Mouse (Mus musculus): ENCODE measurements around the gene Apoa2. TPM values are rescaled to one million over a fixed set of nuclear protein-coding genes. Genes with fewer than 3 reads are reported as not detected.

Gene Apoa2
- 1.6 and 1.9 TPM in 2 replicates for polyA plus RNA-seq (2014; fragmentation: Nextera tagmentation; extraction: Ambion mirVana)

GRCm38 (mm10) chr1:171224857-171225256 is at the start of gene Apoa2:
Gene Apoa2, plus strand, starts transcription at chr1:171225054.
- Histone ChIP-seq H3K27ac (ENCODE audit: low read depth, low read length) (no peak within 1 kb of the TSS), H3K9ac (ENCODE audit: low read length) (no peak within 1 kb of the TSS), H3K27me3 (ENCODE audit: control insufficient read depth, insufficient read depth, low read length) (no peaks in the 10 kb centered on the region), H3K36me3 (ENCODE audit: control insufficient read depth, insufficient read depth, low read length) (no peaks in the 10 kb centered on the region), H3K4me2 (ENCODE audit: low read depth, low read length, severe bottlenecking) (no peak within 1 kb of the TSS), H3K4me1 (replicated peaks; ENCODE audit: control insufficient read depth, insufficient read depth, low read length) (peaks cover 2% of the 10 kb centered on the region; the same call in 1 of the 2 replicates), H3K9me3 (ENCODE audit: control insufficient read depth, low read length) (no peaks in the 10 kb centered on the region), H3K4me3 (ENCODE audit: low read depth, low read length) (no peak within 1 kb of the TSS)
- WGBS = 77% methylated on average over 5 of the region's 5 CpGs
- DNase-seq (ENCODE audit: low spot score) (no peak), ATAC-seq (replicated peaks; ENCODE audit: low FRiP score) (no peak)

- H3K4me2 ChIP-seq (ENCODE audit: low read depth, low read length, severe bottlenecking) = no peak overlapping the region
- H3K36me3 ChIP-seq (ENCODE audit: control insufficient read depth, insufficient read depth, low read length) = no peaks in the 10 kb centered on the region
Observed at GRCm38 (mm10) chr1:171179487-171180171, 45.2 kb upstream of the Apoa2 start.

GRCm38 (mm10) chr1:171183025-171183424 is 41.8 kb upstream of the Apoa2 start:
- H3K4me2 ChIP-seq (ENCODE audit: low read depth, low read length, severe bottlenecking) = no peak overlapping the region
- no peak overlapping the region for H3K9ac ChIP-seq (ENCODE audit: low read length)
- H3K4me1 ChIP-seq (replicated peaks; ENCODE audit: control insufficient read depth, insufficient read depth, low read length) = no peaks in the 10 kb centered on the region
- H3K27me3 ChIP-seq (ENCODE audit: control insufficient read depth, insufficient read depth, low read length) = no peaks in the 10 kb centered on the region
- ATAC-seq (replicated peaks; ENCODE audit: low FRiP score) (no peak), DNase-seq (ENCODE audit: low spot score) (no peak)
- no peaks in the 10 kb centered on the region for H3K9me3 ChIP-seq (ENCODE audit: control insufficient read depth, low read length)
- WGBS = 90% methylated on average over 3 of the region's 3 CpGs
- H3K27ac ChIP-seq (ENCODE audit: low read depth, low read length) = no peak overlapping the region
- no peaks in the 10 kb centered on the region for H3K36me3 ChIP-seq (ENCODE audit: control insufficient read depth, insufficient read depth, low read length)
- H3K4me3 ChIP-seq (ENCODE audit: low read depth, low read length) = no peak overlapping the region

More at GRCm38 (mm10) chr1:171179487-171180171, 45.2 kb upstream of the Apoa2 start:
- Histone ChIP-seq H3K4me1 (replicated peaks; ENCODE audit: control insufficient read depth, insufficient read depth, low read length) (no peaks in the 10 kb centered on the region), H3K4me3 (ENCODE audit: low read depth, low read length) (no peak overlapping the region), H3K9ac (ENCODE audit: low read length) (no peak overlapping the region), H3K27ac (ENCODE audit: low read depth, low read length) (no peak overlapping the region), H3K9me3 (ENCODE audit: control insufficient read depth, low read length) (no peaks in the 10 kb centered on the region), H3K27me3 (ENCODE audit: control insufficient read depth, insufficient read depth, low read length) (no peaks in the 10 kb centered on the region)
- no peak for ATAC-seq (replicated peaks; ENCODE audit: low FRiP score)
- DNase-seq (ENCODE audit: low spot score) = no peak
- WGBS = 79% methylated on average over 5 of the region's 5 CpGs

- Histone ChIP-seq H3K27me3 (ENCODE audit: control insufficient read depth, insufficient read depth, low read length) (no peaks in the 10 kb centered on the region), H3K4me2 (ENCODE audit: low read depth, low read length, severe bottlenecking) (no peak overlapping the region), H3K4me3 (ENCODE audit: low read depth, low read length) (no peak overlapping the region), H3K4me1 (replicated peaks; ENCODE audit: control insufficient read depth, insufficient read depth, low read length) (no peaks in the 10 kb centered on the region; the same call in 1 of the 2 replicates), H3K27ac (ENCODE audit: low read depth, low read length) (no peak overlapping the region), H3K9me3 (ENCODE audit: control insufficient read depth, low read length) (no peaks in the 10 kb centered on the region), H3K9ac (ENCODE audit: low read length) (no peak overlapping the region), H3K36me3 (ENCODE audit: control insufficient read depth, insufficient read depth, low read length) (no peaks in the 10 kb centered on the region)
- ATAC-seq (replicated peaks; ENCODE audit: low FRiP score) (no peak), DNase-seq (ENCODE audit: low spot score) (no peak)
- WGBS = 73% methylated on average over 3 of the region's 3 CpGs
Observed at GRCm38 (mm10) chr1:171183620-171184019, 41.2 kb upstream of the Apoa2 start.

GRCm38 (mm10) chr1:171184314-171184713 is 40.5 kb upstream of the Apoa2 start:
- H3K27ac ChIP-seq (ENCODE audit: low read depth, low read length) = no peak overlapping the region
- DNase-seq (ENCODE audit: low spot score) = no peak
- WGBS = 91% methylated on average over 7 of the region's 7 CpGs

GRCm38 (mm10) chr1:171185655-171186054 is 39.2 kb upstream of the Apoa2 start:
- H3K9ac ChIP-seq (ENCODE audit: low read length) = no peak overlapping the region
- H3K27me3 ChIP-seq (ENCODE audit: control insufficient read depth, insufficient read depth, low read length) = no peaks in the 10 kb centered on the region
- WGBS = 71% methylated on average over 8 of the region's 8 CpGs
- no peak overlapping the region for H3K4me3 ChIP-seq (ENCODE audit: low read depth, low read length)
- H3K4me2 ChIP-seq (ENCODE audit: low read depth, low read length, severe bottlenecking) = no peak overlapping the region
- no peaks in the 10 kb centered on the region for H3K36me3 ChIP-seq (ENCODE audit: control insufficient read depth, insufficient read depth, low read length)
- H3K4me1 ChIP-seq (replicated peaks; ENCODE audit: control insufficient read depth, insufficient read depth, low read length) = peaks cover 7% of the 10 kb centered on the region; the same call in 1 of the 2 replicates
- no peak overlapping the region for H3K27ac ChIP-seq (ENCODE audit: low read depth, low read length)
- DNase-seq (ENCODE audit: low spot score) (no peak), ATAC-seq (replicated peaks; ENCODE audit: low FRiP score) (no peak)
- H3K9me3 ChIP-seq (ENCODE audit: control insufficient read depth, low read length) = no peaks in the 10 kb centered on the region

More at GRCm38 (mm10) chr1:171184314-171184713, 40.5 kb upstream of the Apoa2 start:
- Histone ChIP-seq H3K27me3 (ENCODE audit: control insufficient read depth, insufficient read depth, low read length) (no peaks in the 10 kb centered on the region), H3K36me3 (ENCODE audit: control insufficient read depth, insufficient read depth, low read length) (no peaks in the 10 kb centered on the region), H3K4me2 (ENCODE audit: low read depth, low read length, severe bottlenecking) (no peak overlapping the region), H3K4me3 (ENCODE audit: low read depth, low read length) (no peak overlapping the region), H3K9ac (ENCODE audit: low read length) (no peak overlapping the region), H3K4me1 (replicated peaks; ENCODE audit: control insufficient read depth, insufficient read depth, low read length) (peaks cover 4% of the 10 kb centered on the region; the same call in 1 of the 2 replicates), H3K9me3 (ENCODE audit: control insufficient read depth, low read length) (no peaks in the 10 kb centered on the region)
- ATAC-seq (replicated peaks; ENCODE audit: low FRiP score) = no peak

GRCm38 (mm10) chr1:171187851-171188700 is 36.8 kb upstream of the Apoa2 start:
- ATAC-seq (replicated peaks; ENCODE audit: low FRiP score) = no peak
- no peaks in the 10 kb centered on the region for H3K9me3 ChIP-seq (ENCODE audit: control insufficient read depth, low read length)
- H3K4me1 ChIP-seq (replicated peaks; ENCODE audit: control insufficient read depth, insufficient read depth, low read length) = peaks cover 9% of the 10 kb centered on the region; the same call in 1 of the 2 replicates
- DNase-seq (ENCODE audit: low spot score) = no peak
- 37% methylated on average over 13 of the region's 13 CpGs for WGBS
- no peak overlapping the region for H3K9ac ChIP-seq (ENCODE audit: low read length)
- H3K4me2 ChIP-seq (ENCODE audit: low read depth, low read length, severe bottlenecking) = no peak overlapping the region
- H3K36me3 ChIP-seq (ENCODE audit: control insufficient read depth, insufficient read depth, low read length) = no peaks in the 10 kb centered on the region
- no peak overlapping the region for H3K4me3 ChIP-seq (ENCODE audit: low read depth, low read length)
- peaks cover 3% of the 10 kb centered on the region; the same call in 1 of the 2 replicates for H3K27me3 ChIP-seq (ENCODE audit: control insufficient read depth, insufficient read depth, low read length)
- H3K27ac ChIP-seq (ENCODE audit: low read depth, low read length) = no peak overlapping the region

- H3K4me2 ChIP-seq (ENCODE audit: low read depth, low read length, severe bottlenecking) = no peak overlapping the region
- H3K9ac ChIP-seq (ENCODE audit: low read length) = no peak overlapping the region
- 0 out of 2 replicates have a peak, but pooled peaks have one; percentile 34 for ATAC-seq (replicated peaks; ENCODE audit: low FRiP score)
- H3K4me1 ChIP-seq (replicated peaks; ENCODE audit: control insufficient read depth, insufficient read depth, low read length) = peaks cover 9% of the 10 kb centered on the region; the same call in 1 of the 2 replicates
- WGBS = 8% methylated on average over 8 of the region's 8 CpGs
- H3K9me3 ChIP-seq (ENCODE audit: control insufficient read depth, low read length) = no peaks in the 10 kb centered on the region
- H3K36me3 ChIP-seq (ENCODE audit: control insufficient read depth, insufficient read depth, low read length) = no peaks in the 10 kb centered on the region
- peaks cover 11% of the 10 kb centered on the region; the same call in 1 of the 2 replicates for H3K27me3 ChIP-seq (ENCODE audit: control insufficient read depth, insufficient read depth, low read length)
- DNase-seq (ENCODE audit: low spot score) = no peak
- peak overlapping the region; percentile 48; the same call in 1 of the 2 replicates for H3K27ac ChIP-seq (ENCODE audit: low read depth, low read length)
- H3K4me3 ChIP-seq (ENCODE audit: low read depth, low read length) = no peak overlapping the region
Observed at GRCm38 (mm10) chr1:171189046-171189445, 35.8 kb upstream of the Apoa2 start.
